Mouse (Mus musculus): ENCODE measurements around the gene Cd37. TPM values are rescaled to one million over a fixed set of nuclear protein-coding genes. Genes with fewer than 3 reads are reported as not detected.

Cd37 gene
- polyA plus RNA-seq, 1 experiment from 2014 or later: 2.1 TPM

- H3K36me3 ChIP-seq (ENCODE audit: control insufficient read depth, insufficient read depth, low read length): peaks cover 42% of the 10 kb centered on the region
- H3K27me3 ChIP-seq (ENCODE audit: control insufficient read depth, insufficient read depth, low read length): 0 out of 2 replicates have a peak, but pooled peaks cover 3% of the 10 kb centered on the region
- H3K27ac ChIP-seq (ENCODE audit: low read depth, low read length): no peak overlapping the region
- no peak overlapping the region for H3K4me3 ChIP-seq (ENCODE audit: low read depth, low read length)
- ATAC-seq (replicated peaks; ENCODE audit: insufficient number of reproducible peaks, low FRiP score, low TSS enrichment): no peak
- H3K9me3 ChIP-seq (replicated peaks; ENCODE audit: control insufficient read depth, low read length): no peaks in the 10 kb centered on the region
- peaks cover 34% of the 10 kb centered on the region for H3K4me1 ChIP-seq (ENCODE audit: control insufficient read depth, insufficient read depth, low read length)
- H3K9ac ChIP-seq (ENCODE audit: low read depth, low read length): no peak overlapping the region
- WGBS (ENCODE audit: insufficient replicate concordance): 81% methylated on average over 11 of the region's 11 CpGs
- no peak overlapping the region for H3K4me2 ChIP-seq
These were observed 7.0 kb downstream of the Cd37 start for GRCm38 (mm10) chr7:45231941-45232340.

GRCm38 (mm10) chr7:45231192-45231591 lies 7.7 kb downstream of the Cd37 start:
- Histone ChIP-seq H3K36me3 (ENCODE audit: control insufficient read depth, insufficient read depth, low read length) (peaks cover 49% of the 10 kb centered on the region), H3K4me3 (ENCODE audit: low read depth, low read length) (no peak overlapping the region), H3K27ac (ENCODE audit: low read depth, low read length) (no peak overlapping the region), H3K4me1 (ENCODE audit: control insufficient read depth, insufficient read depth, low read length) (peaks cover 34% of the 10 kb centered on the region), H3K27me3 (ENCODE audit: control insufficient read depth, insufficient read depth, low read length) (no peaks in the 10 kb centered on the region), H3K9ac (ENCODE audit: low read depth, low read length) (no peak overlapping the region), H3K9me3 (replicated peaks; ENCODE audit: control insufficient read depth, low read length) (no peaks in the 10 kb centered on the region), H3K4me2 (no peak overlapping the region)
- WGBS (ENCODE audit: insufficient replicate concordance): 86% methylated on average over 12 of the region's 12 CpGs
- ATAC-seq (replicated peaks; ENCODE audit: insufficient number of reproducible peaks, low FRiP score, low TSS enrichment): no peak

- Histone ChIP-seq H3K4me2 (no peak overlapping the region), H3K27ac (ENCODE audit: low read depth, low read length) (no peak overlapping the region), H3K36me3 (ENCODE audit: control insufficient read depth, insufficient read depth, low read length) (peaks cover 61% of the 10 kb centered on the region), H3K9ac (ENCODE audit: low read depth, low read length) (no peak overlapping the region), H3K9me3 (replicated peaks; ENCODE audit: control insufficient read depth, low read length) (no peaks in the 10 kb centered on the region), H3K27me3 (ENCODE audit: control insufficient read depth, insufficient read depth, low read length) (no peaks in the 10 kb centered on the region), H3K4me1 (ENCODE audit: control insufficient read depth, insufficient read depth, low read length) (peaks cover 23% of the 10 kb centered on the region), H3K4me3 (ENCODE audit: low read depth, low read length) (no peak overlapping the region)
- ATAC-seq (replicated peaks; ENCODE audit: insufficient number of reproducible peaks, low FRiP score, low TSS enrichment): no peak
- 83% methylated on average over 7 of the region's 7 CpGs for WGBS (ENCODE audit: insufficient replicate concordance)
These were observed 9.3 kb downstream of the Cd37 start for GRCm38 (mm10) chr7:45229459-45230203.

GRCm38 (mm10) chr7:45229046-45229445 lies 9.9 kb downstream of the Cd37 start:
- no peak overlapping the region for H3K4me3 ChIP-seq (ENCODE audit: low read depth, low read length)

GRCm38 (mm10) chr7:45228548-45228947 lies 10.4 kb downstream of the Cd37 start:
- ATAC-seq (replicated peaks; ENCODE audit: insufficient number of reproducible peaks, low FRiP score, low TSS enrichment): no peak
- no peak overlapping the region for H3K9ac ChIP-seq (ENCODE audit: low read depth, low read length)
- no peak overlapping the region for H3K27ac ChIP-seq (ENCODE audit: low read depth, low read length)
- H3K4me1 ChIP-seq (ENCODE audit: control insufficient read depth, insufficient read depth, low read length): peaks cover 13% of the 10 kb centered on the region
- H3K4me3 ChIP-seq (ENCODE audit: low read depth, low read length): no peak overlapping the region
- 85% methylated on average over 18 of the region's 18 CpGs for WGBS (ENCODE audit: insufficient replicate concordance)
- H3K27me3 ChIP-seq (ENCODE audit: control insufficient read depth, insufficient read depth, low read length): no peaks in the 10 kb centered on the region
- no peaks in the 10 kb centered on the region for H3K9me3 ChIP-seq (replicated peaks; ENCODE audit: control insufficient read depth, low read length)
- H3K4me2 ChIP-seq: no peak overlapping the region
- peaks cover 66% of the 10 kb centered on the region for H3K36me3 ChIP-seq (ENCODE audit: control insufficient read depth, insufficient read depth, low read length)

More at GRCm38 (mm10) chr7:45229046-45229445, 9.9 kb downstream of the Cd37 start:
- 88% methylated on average over 8 of the region's 8 CpGs for WGBS (ENCODE audit: insufficient replicate concordance)
- peaks cover 63% of the 10 kb centered on the region for H3K36me3 ChIP-seq (ENCODE audit: control insufficient read depth, insufficient read depth, low read length)
- H3K4me1 ChIP-seq (ENCODE audit: control insufficient read depth, insufficient read depth, low read length): peaks cover 18% of the 10 kb centered on the region
- H3K27me3 ChIP-seq (ENCODE audit: control insufficient read depth, insufficient read depth, low read length): no peaks in the 10 kb centered on the region
- H3K9ac ChIP-seq (ENCODE audit: low read depth, low read length): no peak overlapping the region
- ATAC-seq (replicated peaks; ENCODE audit: insufficient number of reproducible peaks, low FRiP score, low TSS enrichment): no peak
- no peaks in the 10 kb centered on the region for H3K9me3 ChIP-seq (replicated peaks; ENCODE audit: control insufficient read depth, low read length)
- H3K4me2 ChIP-seq: no peak overlapping the region
- H3K27ac ChIP-seq (ENCODE audit: low read depth, low read length): no peak overlapping the region

GRCm38 (mm10) chr7:45226421-45226820 lies 12.5 kb downstream of the Cd37 start:
- Histone ChIP-seq H3K36me3 (ENCODE audit: control insufficient read depth, insufficient read depth, low read length) (peaks cover 64% of the 10 kb centered on the region), H3K4me2 (no peak overlapping the region), H3K9me3 (replicated peaks; ENCODE audit: control insufficient read depth, low read length) (no peaks in the 10 kb centered on the region), H3K4me1 (ENCODE audit: control insufficient read depth, insufficient read depth, low read length) (no peaks in the 10 kb centered on the region), H3K9ac (ENCODE audit: low read depth, low read length) (no peak overlapping the region), H3K27me3 (ENCODE audit: control insufficient read depth, insufficient read depth, low read length) (no peaks in the 10 kb centered on the region), H3K4me3 (ENCODE audit: low read depth, low read length) (no peak overlapping the region), H3K27ac (ENCODE audit: low read depth, low read length) (no peak overlapping the region)
- no peak for ATAC-seq (replicated peaks; ENCODE audit: insufficient number of reproducible peaks, low FRiP score, low TSS enrichment)
- 93% methylated on average over 5 of the region's 5 CpGs for WGBS (ENCODE audit: insufficient replicate concordance)

GRCm38 (mm10) chr7:45224826-45225225 lies 14.1 kb downstream of the Cd37 start:
- no peaks in the 10 kb centered on the region for H3K9me3 ChIP-seq (replicated peaks; ENCODE audit: control insufficient read depth, low read length)
- no peak overlapping the region for H3K4me3 ChIP-seq (ENCODE audit: low read depth, low read length)
- H3K27ac ChIP-seq (ENCODE audit: low read depth, low read length): no peak overlapping the region
- 92% methylated on average over 7 of the region's 7 CpGs for WGBS (ENCODE audit: insufficient replicate concordance)
- no peak overlapping the region for H3K9ac ChIP-seq (ENCODE audit: low read depth, low read length)
- no peaks in the 10 kb centered on the region for H3K27me3 ChIP-seq (ENCODE audit: control insufficient read depth, insufficient read depth, low read length)
- no peak overlapping the region for H3K4me2 ChIP-seq
- H3K36me3 ChIP-seq (ENCODE audit: control insufficient read depth, insufficient read depth, low read length): peaks cover 70% of the 10 kb centered on the region
- no peaks in the 10 kb centered on the region for H3K4me1 ChIP-seq (ENCODE audit: control insufficient read depth, insufficient read depth, low read length)
- no peak for ATAC-seq (replicated peaks; ENCODE audit: insufficient number of reproducible peaks, low FRiP score, low TSS enrichment)

GRCm38 (mm10) chr7:45221680-45222079 lies 17.2 kb downstream of the Cd37 start:
- Histone ChIP-seq H3K36me3 (ENCODE audit: control insufficient read depth, insufficient read depth, low read length) (peaks cover 62% of the 10 kb centered on the region), H3K27me3 (ENCODE audit: control insufficient read depth, insufficient read depth, low read length) (no peaks in the 10 kb centered on the region), H3K4me2 (no peak overlapping the region), H3K9me3 (replicated peaks; ENCODE audit: control insufficient read depth, low read length) (no peaks in the 10 kb centered on the region), H3K9ac (ENCODE audit: low read depth, low read length) (no peak overlapping the region; the same call in 1 of the 2 replicates), H3K4me1 (ENCODE audit: control insufficient read depth, insufficient read depth, low read length) (peaks cover 14% of the 10 kb centered on the region), H3K27ac (ENCODE audit: low read depth, low read length) (no peak overlapping the region), H3K4me3 (ENCODE audit: low read depth, low read length) (no peak overlapping the region)
- WGBS (ENCODE audit: insufficient replicate concordance): 75% methylated on average over 2 of the region's 2 CpGs
- no peak for ATAC-seq (replicated peaks; ENCODE audit: insufficient number of reproducible peaks, low FRiP score, low TSS enrichment)
